Mouse (Mus musculus) ES-Bruce4 (cell line): ENCODE measurements around the gene Nck1. TPM values are rescaled to one million over a fixed set of nuclear protein-coding genes. Genes with fewer than 3 reads are reported as not detected.
A peak's percentile ranks its signal among the peaks of the same experiment; 100 is the strongest.

Experiments used
- H3K27ac ChIP-seq: 2 replicates; pipeline ENCODE4 v1.5.1; 2012; ENCODE audit warnings: low read length, inconsistent platforms; ENCODE audit not compliant: insufficient read depth
- H3K27me3 ChIP-seq: 2 replicates; pipeline ENCODE4 v1.6.1; 2012; ENCODE audit warnings: mild to moderate bottlenecking, low read length, inconsistent platforms; ENCODE audit not compliant: control insufficient read depth, poor library complexity, insufficient read depth, severe bottlenecking
- H3K36me3 ChIP-seq: 2 replicates; pipeline ENCODE4 v1.6.1; 2012; ENCODE audit warnings: inconsistent platforms, mild to moderate bottlenecking, low read length, moderate library complexity; ENCODE audit not compliant: control insufficient read depth, poor library complexity, insufficient read depth, severe bottlenecking
- H3K4me1 ChIP-seq: one replicate; pipeline ENCODE4 v1.8.1; 2011; ENCODE audit warnings: low read length; ENCODE audit not compliant: control insufficient read depth, insufficient read depth
- H3K4me3 ChIP-seq: 2 replicates; pipeline ENCODE4 v1.5.1; 2011; ENCODE audit warnings: low read depth, mild to moderate bottlenecking, low read length
- H3K9ac ChIP-seq: 2 replicates; pipeline ENCODE4 v1.6.1; 2012; ENCODE audit warnings: low read depth, mild to moderate bottlenecking, inconsistent platforms; ENCODE audit not compliant: poor library complexity, severe bottlenecking
- H3K9me3 ChIP-seq: replicated peaks from 2 replicates; pipeline ENCODE4 v1.6.1; 2012; ENCODE audit warnings: mild to moderate bottlenecking, low read length, inconsistent platforms; ENCODE audit not compliant: control insufficient read depth, poor library complexity, insufficient read depth, severe bottlenecking
- CTCF ChIP-seq: IDR thresholded peaks from one replicate; pipeline ENCODE4 v1.8.1; 2011; ENCODE audit warnings: low read depth, low read length
- EP300 ChIP-seq: IDR thresholded peaks from 2 replicates; pipeline ENCODE4 v1.6.1; 2011; ENCODE audit warnings: low read depth, low read length; ENCODE audit not compliant: insufficient read depth
- POLR2A ChIP-seq: IDR thresholded peaks from one replicate; pipeline ENCODE4 v1.8.1; 2011; ENCODE audit warnings: low read length; ENCODE audit not compliant: insufficient read depth
- polyA plus RNA-seq: library from polyadenylated mRNA; stranded (reverse); fragments of >200 nt; gene quantifications from 2 replicates; pipeline ENCODE4 v1.2.4, GENCODE M21; 2011; ENCODE audit warnings: low read depth; ENCODE audit not compliant: missing spikeins, insufficient read depth, insufficient read length

Nck1 gene
- polyA plus RNA-seq, 1 experiment, result 60.1 TPM

- H3K27me3 ChIP-seq, result no peaks in the 10 kb centered on the region
- peak overlapping the region; percentile 78 for H3K9ac ChIP-seq
- peaks cover 4% of the 10 kb centered on the region; the same call in 1 of the 2 replicates for H3K9me3 ChIP-seq
- H3K36me3 ChIP-seq, result no peaks in the 10 kb centered on the region
- H3K4me3 ChIP-seq, result peak overlapping the region; percentile 85
- H3K27ac ChIP-seq, result no peak overlapping the region
- no peaks in the 10 kb centered on the region for H3K4me1 ChIP-seq
- TF ChIP-seq EP300, result no peak
These were observed 803 bp downstream of the Nck1 start for GRCm38 (mm10) chr9:100544948-100545714.

GRCm38 (mm10) chr9:100535618-100536262 is 10.2 kb downstream of the Nck1 start:
- no peak for TF ChIP-seq POLR2A
- no peak for TF ChIP-seq CTCF
- no peak for TF ChIP-seq EP300
- no peaks in the 10 kb centered on the region for H3K36me3 ChIP-seq

GRCm38 (mm10) chr9:100534686-100535085 is 11.2 kb downstream of the Nck1 start:
- Histone ChIP-seq H3K27me3 (no peaks in the 10 kb centered on the region; the same call in 1 of the 2 replicates), H3K9me3 (no peaks in the 10 kb centered on the region), H3K4me3 (no peak overlapping the region), H3K27ac (no peak overlapping the region), H3K4me1 (peaks cover 2% of the 10 kb centered on the region), H3K9ac (no peak overlapping the region), H3K36me3 (no peaks in the 10 kb centered on the region)
- TF ChIP-seq POLR2A, result no peak
- TF ChIP-seq CTCF, result no peak
- TF ChIP-seq EP300, result no peak

More at GRCm38 (mm10) chr9:100535618-100536262, 10.2 kb downstream of the Nck1 start:
- Histone ChIP-seq H3K4me1 (peaks cover 2% of the 10 kb centered on the region), H3K27ac (no peak overlapping the region), H3K9me3 (no peaks in the 10 kb centered on the region), H3K4me3 (no peak overlapping the region), H3K27me3 (no peaks in the 10 kb centered on the region), H3K9ac (no peak overlapping the region)

- Histone ChIP-seq H3K27ac (no peak overlapping the region), H3K4me3 (no peak overlapping the region), H3K27me3 (no peaks in the 10 kb centered on the region; the same call in 1 of the 2 replicates), H3K4me1 (peaks cover 2% of the 10 kb centered on the region), H3K9me3 (no peaks in the 10 kb centered on the region), H3K9ac (no peak overlapping the region), H3K36me3 (no peaks in the 10 kb centered on the region)
- TF ChIP-seq CTCF (no peak), POLR2A (no peak), EP300 (no peak)
These were observed 13.0 kb downstream of the Nck1 start for GRCm38 (mm10) chr9:100532847-100533505.

- Histone ChIP-seq H3K27me3 (no peaks in the 10 kb centered on the region; the same call in 1 of the 2 replicates), H3K4me1 (peaks cover under 1% of the 10 kb centered on the region), H3K9ac (no peak overlapping the region), H3K36me3 (no peaks in the 10 kb centered on the region), H3K27ac (no peak overlapping the region), H3K4me3 (no peak overlapping the region), H3K9me3 (no peaks in the 10 kb centered on the region)
- TF ChIP-seq EP300, result no peak
- TF ChIP-seq POLR2A, result no peak
- TF ChIP-seq CTCF, result no peak
These were observed 14.6 kb downstream of the Nck1 start for GRCm38 (mm10) chr9:100531296-100531695.

- no peaks in the 10 kb centered on the region; the same call in 1 of the 2 replicates for H3K27me3 ChIP-seq
- TF ChIP-seq POLR2A (no peak), EP300 (no peak), CTCF (no peak)
- no peaks in the 10 kb centered on the region for H3K4me1 ChIP-seq
- H3K9ac ChIP-seq, result no peak overlapping the region
- no peaks in the 10 kb centered on the region for H3K36me3 ChIP-seq
- no peak overlapping the region for H3K4me3 ChIP-seq
- H3K9me3 ChIP-seq, result no peaks in the 10 kb centered on the region
- no peak overlapping the region for H3K27ac ChIP-seq
These were observed 20.7 kb downstream of the Nck1 start for GRCm38 (mm10) chr9:100525225-100525624.
